Mouse (Mus musculus): ENCODE data around the gene 2010109A12Rik.

DNA sequence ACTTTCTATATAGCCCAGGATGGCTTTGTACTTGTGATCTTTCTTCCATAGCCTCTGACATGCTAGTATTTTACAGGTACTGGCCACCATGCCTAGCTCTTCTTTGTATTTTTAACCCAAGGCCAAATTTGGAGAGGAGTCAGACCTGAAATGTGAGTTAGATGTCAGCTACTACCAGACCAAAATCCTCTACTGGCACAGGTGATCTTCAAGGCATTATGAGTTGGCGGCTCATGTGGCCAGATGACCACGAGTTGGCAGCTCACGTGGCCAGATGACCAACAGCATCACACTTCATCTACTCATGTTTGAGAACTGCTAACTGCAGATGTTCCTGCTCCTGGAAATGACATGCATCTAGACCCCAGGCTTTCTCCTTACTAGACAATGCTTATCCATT is 12.1 kb downstream of the 2010109A12Rik start:
- TF ChIP-seq HCFC1 (IDR thresholded peaks at IDR 0.05; ENCODE audit: borderline replicate concordance, insufficient read depth, low read length) (no peak), CHD2 (IDR thresholded peaks at IDR 0.05; ENCODE audit: low read depth, low read length) (no peak)

Data from ES-E14 (cell line).